Mouse (Mus musculus): ENCODE results near the gene Ell.

The Ell gene

DNA sequence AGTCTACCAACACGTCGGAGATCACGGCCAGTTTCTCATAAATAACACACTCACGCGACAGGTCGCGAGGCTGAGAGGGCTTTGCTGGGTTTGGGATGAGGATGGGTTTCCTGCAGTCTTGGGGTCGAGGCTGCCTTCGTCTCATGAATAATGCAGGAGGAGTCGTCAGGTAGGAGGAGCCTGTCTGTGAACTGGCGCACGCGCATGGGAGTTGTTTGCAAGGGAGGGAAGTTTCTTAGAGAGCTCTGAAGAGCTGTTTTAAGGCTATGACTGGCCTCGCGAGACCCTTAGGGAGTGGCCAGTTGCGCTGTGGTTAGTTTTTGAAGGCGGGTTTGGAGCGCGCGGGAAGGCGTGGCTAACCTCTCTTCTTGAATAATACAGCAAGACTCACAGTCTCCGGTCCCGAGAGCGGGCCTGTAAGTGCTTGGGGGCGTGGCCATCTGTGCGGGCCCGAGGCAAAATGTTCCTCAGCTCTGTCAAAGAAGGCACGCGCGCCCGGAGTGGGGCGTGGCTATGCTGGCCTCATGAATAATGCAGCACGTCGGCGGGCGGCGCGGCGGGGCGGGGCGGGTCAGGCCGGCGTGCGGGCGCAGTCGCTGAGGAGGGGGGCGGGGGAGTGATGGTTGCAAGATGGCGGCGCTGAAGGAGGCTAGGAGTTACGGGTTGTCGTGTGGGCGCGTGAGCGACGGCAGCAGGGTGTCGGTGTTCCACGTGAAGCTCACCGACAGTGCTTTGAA, at the start of gene Ell:
Ell (plus strand) TSS at position 381 of the 737 bp plus-strand sequence.
- peak; percentile 98 for DNase-seq (ENCODE audit: low spot score)

- no peak for DNase-seq (ENCODE audit: low spot score)
These were observed 49.7 kb upstream of the Ell start for GRCm38 (mm10) chr8:70489576-70489975.

DNA sequence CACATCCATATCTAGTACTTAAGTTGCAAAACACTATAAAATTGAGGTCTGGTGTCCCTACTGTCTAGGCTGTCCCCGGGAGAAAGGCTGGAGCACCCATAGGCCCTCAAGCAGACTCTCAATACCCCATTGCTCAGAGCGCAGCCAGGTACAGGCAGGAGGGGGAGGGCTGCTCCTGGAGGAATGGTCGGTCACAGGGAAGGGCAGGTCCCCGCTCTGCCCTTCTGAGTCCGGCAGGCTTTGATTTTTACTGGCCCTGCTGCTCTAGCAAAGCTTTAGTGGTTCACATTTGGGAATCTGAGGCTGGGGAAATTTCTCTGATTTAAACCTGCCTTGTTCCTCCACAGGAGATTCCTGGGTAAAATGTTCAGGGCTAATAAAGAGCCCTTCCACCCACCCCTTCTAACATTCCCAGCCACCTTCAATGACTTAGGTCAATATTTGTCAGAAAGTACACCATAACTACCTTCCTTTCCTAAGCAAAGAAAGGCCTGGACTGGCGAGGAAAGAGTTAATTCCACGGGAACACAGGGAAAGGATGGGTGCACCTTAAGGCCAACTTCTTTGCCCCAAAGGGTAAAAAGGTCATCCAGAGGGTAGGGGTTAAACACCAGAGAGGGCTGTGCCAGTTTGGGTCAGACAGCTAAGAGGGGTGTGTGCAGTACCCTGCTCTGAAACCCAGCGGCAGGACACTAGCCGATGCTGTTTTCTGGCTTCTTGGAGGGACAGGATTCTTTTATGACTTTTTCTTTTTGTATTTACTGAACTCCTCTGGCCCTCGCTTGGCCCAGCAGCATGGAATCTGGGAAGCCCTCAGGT, 49.0 kb upstream of the Ell start:
- no peak for DNase-seq (ENCODE audit: low spot score)

- no peak for DNase-seq (ENCODE audit: low spot score)
These were observed 48.3 kb upstream of the Ell start for GRCm38 (mm10) chr8:70490880-70491495.

- DNase-seq (ENCODE audit: low spot score) = no peak
These were observed 46.3 kb upstream of the Ell start, which contains the start of gene Crlf1 for GRCm38 (mm10) chr8:70492664-70493640. Gene Crlf1 (plus strand): TSS chr8:70493158.

GRCm38 (mm10) chr8:70493692-70494415, 45.4 kb upstream of the Ell start:
- no peak for DNase-seq (ENCODE audit: low spot score)

GRCm38 (mm10) chr8:70494416-70494945, 44.8 kb upstream of the Ell start:
- no peak for DNase-seq (ENCODE audit: low spot score)

DNA sequence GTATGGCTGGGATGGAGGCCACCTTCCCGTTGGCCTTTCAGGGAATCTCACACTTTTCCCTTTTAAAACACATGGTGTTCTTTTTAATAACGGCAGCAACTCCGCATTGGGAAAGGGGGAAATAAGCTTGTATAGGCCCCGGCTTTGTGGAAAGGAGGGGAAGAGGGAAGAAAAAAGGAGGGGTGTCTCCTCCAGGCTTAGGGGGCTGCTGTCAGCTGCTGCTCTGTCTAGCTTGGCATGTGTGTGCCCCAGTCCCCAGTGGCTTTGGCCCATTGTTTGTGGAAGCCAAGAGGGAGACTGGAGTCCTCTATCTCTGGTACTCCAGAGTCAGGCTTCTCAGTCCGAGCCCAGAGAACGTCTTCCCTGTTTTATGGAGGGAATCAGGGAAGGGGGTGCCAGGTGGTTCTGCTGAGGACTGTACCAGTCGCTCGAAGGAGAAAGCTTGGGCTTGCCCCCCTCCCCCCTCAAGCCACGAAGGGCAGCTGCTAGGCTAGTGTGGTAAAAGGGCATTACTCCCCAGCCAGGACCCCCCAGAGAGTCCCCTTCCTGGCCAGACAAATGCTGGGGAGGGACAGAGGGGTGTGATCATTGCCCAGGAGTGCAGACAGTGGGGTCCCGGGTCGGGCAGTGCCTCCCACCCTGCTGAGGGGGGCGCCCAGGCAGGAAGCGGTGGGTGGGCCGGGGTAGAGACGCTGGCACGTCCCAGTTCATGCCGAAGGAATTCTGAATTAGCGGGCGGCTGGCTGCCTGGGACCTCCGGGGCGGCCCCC, 44.1 kb upstream of the Ell start:
- DNase-seq (ENCODE audit: low spot score) = no peak

DNA sequence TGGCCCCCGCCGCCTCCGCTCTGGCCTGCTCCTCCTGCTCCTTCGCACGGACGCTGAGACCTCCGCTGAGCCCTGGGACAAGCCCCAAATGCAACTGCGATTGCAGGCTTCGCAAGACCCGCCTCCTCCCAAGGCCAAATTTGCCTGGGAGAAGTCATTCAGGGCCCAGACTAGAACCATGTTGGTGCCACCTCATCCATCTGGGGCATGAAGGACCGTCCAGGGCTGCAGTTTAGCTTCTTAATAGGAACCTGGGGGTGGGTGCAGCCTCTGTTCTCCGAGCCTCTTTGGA, 43.5 kb upstream of the Ell start:
- DNase-seq (ENCODE audit: low spot score) = no peak

- DNase-seq (ENCODE audit: low spot score) = peak; percentile 44
These were observed 38.6 kb upstream of the Ell start for GRCm38 (mm10) chr8:70500386-70501301.

DNA sequence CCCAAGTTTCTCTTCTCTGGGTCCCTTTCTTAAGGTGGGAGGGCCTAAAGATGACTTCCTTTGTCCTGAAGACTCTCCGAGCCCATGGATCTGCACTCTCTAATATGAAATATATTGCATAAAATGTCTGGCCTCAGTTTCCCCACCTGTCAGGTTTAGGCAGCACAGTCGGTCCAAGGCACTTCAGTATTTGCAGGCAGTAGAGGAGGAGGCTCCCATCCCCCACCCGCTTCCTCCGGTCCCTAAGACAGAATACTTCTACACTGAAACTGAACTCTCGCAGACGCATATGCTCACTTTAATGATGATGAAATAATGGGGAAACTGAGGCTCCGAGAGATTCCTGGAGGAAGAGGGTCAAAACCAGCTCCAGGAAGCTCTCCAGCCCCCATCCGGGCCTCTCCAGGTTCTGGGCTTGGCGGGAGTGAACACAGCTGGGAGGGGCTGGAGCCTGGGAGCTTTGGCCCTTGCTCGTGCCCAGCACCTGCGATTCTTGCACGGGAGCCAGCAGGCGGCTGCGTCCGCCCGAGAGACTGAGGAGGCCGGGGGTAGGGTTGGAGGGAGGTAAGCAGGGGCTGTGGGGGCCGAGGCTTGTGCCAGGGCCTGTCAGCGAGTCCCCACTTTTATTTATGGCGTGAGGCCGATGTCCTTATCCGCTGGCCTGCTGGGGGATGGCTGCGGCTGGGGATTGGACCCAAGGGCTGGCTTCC, 37.3 kb upstream of the Ell start:
- DNase-seq (ENCODE audit: low spot score) = no peak

DNA sequence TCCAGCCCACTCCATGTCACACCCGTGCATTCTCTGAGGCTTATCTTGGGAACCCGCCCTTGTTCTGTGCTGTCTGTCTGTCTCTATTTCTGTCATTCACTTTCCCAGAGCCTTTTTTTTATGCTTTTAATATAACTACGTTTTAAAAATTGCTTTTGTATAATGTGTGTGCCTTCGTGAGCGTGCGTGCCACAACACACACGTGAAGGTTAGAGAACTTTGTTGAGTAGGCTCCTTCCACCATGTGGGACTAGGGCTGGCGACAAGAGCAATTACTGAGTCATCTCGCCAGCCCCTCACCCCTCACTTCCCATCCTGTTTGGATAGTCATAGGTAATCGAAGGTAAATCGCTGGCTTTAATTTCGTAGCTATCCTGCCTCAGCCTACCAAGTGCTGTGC, 36.7 kb upstream of the Ell start:
- no peak for DNase-seq (ENCODE audit: low spot score)

GRCm38 (mm10) chr8:70503062-70503750, 36.1 kb upstream of the Ell start:
- peak; percentile 49 for DNase-seq (ENCODE audit: low spot score)

DNA sequence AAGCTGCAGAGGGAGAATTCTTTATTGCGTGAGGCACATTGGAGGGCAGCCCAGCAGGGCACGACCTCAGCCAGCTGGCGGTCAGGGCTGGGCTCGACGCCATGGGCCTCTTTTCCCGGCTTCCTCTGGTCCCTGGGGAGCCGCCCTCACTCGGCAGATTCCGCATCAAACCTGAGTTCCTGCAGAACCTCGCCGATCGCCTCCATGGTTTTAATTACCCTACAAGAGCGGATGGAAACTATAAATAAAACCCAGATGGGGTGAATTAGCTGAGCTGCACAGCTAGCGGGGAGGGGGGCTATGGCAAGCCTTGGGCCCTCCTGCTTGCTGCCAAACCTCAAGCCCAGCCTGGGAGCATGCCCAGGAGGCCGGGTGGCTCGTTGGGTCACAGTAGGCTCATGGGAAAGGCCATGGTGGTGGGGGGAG, 35.0 kb upstream of the Ell start:
- no peak for DNase-seq (ENCODE audit: low spot score)

- DNase-seq (ENCODE audit: low spot score) = peak; percentile 77
These were observed 34.4 kb upstream of the Ell start for GRCm38 (mm10) chr8:70504851-70505250.

- DNase-seq (ENCODE audit: low spot score) = no peak
These were observed 33.4 kb upstream of the Ell start for GRCm38 (mm10) chr8:70505698-70506327.

- peak; percentile 91 for DNase-seq (ENCODE audit: low spot score)
These were observed 32.8 kb upstream of the Ell start, which contains the start of gene Rex1bd for GRCm38 (mm10) chr8:70506328-70507026. Gene Rex1bd (minus strand): TSS chr8:70506752.

All from T-cell, adult 2 months (primary cell).